Mouse (Mus musculus) midbrain, embryonic 10.5 days (tissue): ENCODE data around the gene P3h3. TPM values are rescaled to one million over a fixed set of nuclear protein-coding genes. Genes with fewer than 3 reads are reported as not detected.

Experiments
- DNase-seq: peaks from one replicate; pipeline ENCODE4 v3.0.0-alpha.2; 2017; ENCODE audit warnings: low spot score
- H3K27ac ChIP-seq: fragments of 300-500 bp; sonication (generic); replicated peaks from 2 replicates; pipeline ENCODE4 v1.5.1; 2016; ENCODE audit warnings: mild to moderate bottlenecking
- H3K27me3 ChIP-seq: fragments of 300-500 bp; sonication (generic); 2 replicates; pipeline ENCODE4 v1.6.1; 2016; ENCODE audit warnings: low read depth, mild to moderate bottlenecking; ENCODE audit not compliant: poor library complexity, severe bottlenecking
- H3K36me3 ChIP-seq: fragments of 300-500 bp; sonication (generic); 2 replicates; pipeline ENCODE4 v1.6.1; 2016; ENCODE audit warnings: mild to moderate bottlenecking, moderate library complexity
- H3K4me1 ChIP-seq: fragments of 300-500 bp; sonication (generic); 2 replicates; pipeline ENCODE4 v1.6.1; 2016
- H3K4me3 ChIP-seq: fragments of 300-500 bp; sonication (generic); 2 replicates; pipeline ENCODE4 v1.5.1; 2016; ENCODE audit warnings: mild to moderate bottlenecking, moderate library complexity
- H3K9me3 ChIP-seq: fragments of 300-500 bp; sonication (generic); replicated peaks from 2 replicates; pipeline ENCODE4 v1.6.1; 2016; ENCODE audit warnings: mild to moderate bottlenecking
- WGBS: fragments of 180-500 bp; shearing (Covaris S2); methylation state at CpG from one replicate; pipeline ENCODE4 v1.1.7; 2016; 5-methylcytosine and 5-hydroxymethylcytosine counted together
- polyA plus RNA-seq: library from polyadenylated mRNA; unstranded; fragments of >200 nt; fragmentation: Nextera tagmentation; extraction: Ambion mirVana; gene quantifications from 2 replicates; pipeline ENCODE4 v1.2.1, GENCODE M21; 2016

P3h3 gene
- polyA plus RNA-seq, 1 experiment from 2014 or later, result 8.3 TPM

DNA sequence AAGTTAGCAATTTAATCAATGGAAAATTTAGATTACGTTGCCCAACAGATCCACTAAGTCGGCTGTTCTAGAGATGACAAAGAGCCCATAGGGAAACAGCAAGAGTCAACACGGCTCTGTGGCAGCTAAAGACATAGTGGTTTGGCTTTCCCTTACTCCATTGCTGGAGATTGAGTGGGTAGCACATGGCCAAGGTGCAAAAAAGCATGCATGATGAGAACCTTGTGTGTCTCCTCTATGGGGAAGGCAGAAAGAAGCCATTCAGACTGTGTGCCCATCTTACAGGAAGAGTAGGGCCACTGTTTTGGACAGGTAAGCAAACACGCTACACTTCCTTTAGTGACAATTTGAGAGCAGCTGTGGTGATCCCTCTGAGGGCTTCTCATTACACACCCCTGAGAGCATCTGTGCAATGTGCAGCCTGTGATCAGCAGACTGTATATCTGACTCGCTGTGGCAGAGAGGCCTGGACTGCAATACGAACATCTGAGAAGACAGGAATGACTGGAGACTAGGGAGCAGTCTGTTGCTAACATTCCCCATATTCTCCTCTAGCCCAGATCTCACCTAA is 31.1 kb upstream of the P3h3 start:
- H3K36me3 ChIP-seq, result no peaks in the 10 kb centered on the region
- H3K4me3 ChIP-seq, result no peak overlapping the region
- H3K4me1 ChIP-seq, result 0 out of 2 replicates have a peak, but pooled peaks cover 4% of the 10 kb centered on the region
- no peak for DNase-seq
- 94% methylated on average over 6 of the region's 6 CpGs for WGBS
- no peak overlapping the region for H3K27ac ChIP-seq
- H3K9me3 ChIP-seq, result no peaks in the 10 kb centered on the region
- no peaks in the 10 kb centered on the region for H3K27me3 ChIP-seq

DNA sequence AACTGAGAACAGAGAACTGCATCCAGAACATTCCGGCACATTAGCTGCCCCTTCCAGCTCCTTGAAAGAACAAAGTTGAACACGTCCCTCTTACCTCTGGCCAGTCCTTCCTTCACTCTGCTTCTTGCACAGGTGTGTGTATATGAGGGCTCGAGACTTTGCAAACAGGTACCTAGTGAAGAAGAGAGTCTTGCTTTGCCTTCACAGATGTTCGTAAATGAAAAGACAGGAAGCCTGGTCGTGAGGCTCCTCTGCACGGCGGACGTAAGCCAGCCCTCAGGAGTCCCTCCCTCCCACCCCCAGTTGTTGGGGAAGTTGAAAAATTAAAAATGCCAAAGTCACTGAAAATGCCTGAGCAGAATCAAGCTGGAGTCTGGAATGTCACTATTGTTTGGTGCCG is 30.4 kb upstream of the P3h3 start, which contains the start of gene Cd4:
TSS of gene Cd4 (minus strand) at position 236 of the 400 bp plus-strand sequence.
- Histone ChIP-seq H3K36me3 (no peaks in the 10 kb centered on the region), H3K27me3 (no peaks in the 10 kb centered on the region), H3K27ac (no peak within 1 kb of the TSS), H3K9me3 (no peaks in the 10 kb centered on the region), H3K4me1 (0 out of 2 replicates have a peak, but pooled peaks cover 4% of the 10 kb centered on the region), H3K4me3 (no peak within 1 kb of the TSS)
- WGBS, result 89% methylated on average over 9 of the region's 9 CpGs
- DNase-seq, result no peak

DNA sequence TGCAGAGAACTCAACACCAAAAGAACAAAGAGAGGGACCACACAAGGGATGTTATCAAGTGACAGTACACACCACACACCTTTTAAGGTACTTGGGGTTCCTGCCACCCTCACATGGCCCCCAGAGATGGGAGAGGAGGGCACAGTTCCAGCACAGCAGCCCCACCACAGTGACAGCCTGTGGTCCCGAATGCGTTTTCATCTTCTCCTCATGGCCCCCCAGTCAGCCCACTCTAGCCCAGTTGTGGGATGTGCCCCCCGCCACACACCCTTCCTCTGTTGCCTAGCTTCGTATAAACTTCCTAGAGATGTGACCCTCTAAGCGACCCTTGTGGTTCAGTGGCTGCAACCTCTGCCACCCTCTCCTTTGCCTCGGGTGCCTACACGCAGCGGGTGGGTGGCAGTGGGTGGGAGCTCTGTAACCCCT is 28.4 kb upstream of the P3h3 start:
- Histone ChIP-seq H3K4me1 (0 out of 2 replicates have a peak, but pooled peaks cover 4% of the 10 kb centered on the region), H3K4me3 (no peak overlapping the region), H3K27me3 (no peaks in the 10 kb centered on the region), H3K9me3 (no peaks in the 10 kb centered on the region), H3K27ac (no peak overlapping the region), H3K36me3 (no peaks in the 10 kb centered on the region)
- 90% methylated on average over 8 of the region's 8 CpGs for WGBS
- DNase-seq, result no peak

DNA sequence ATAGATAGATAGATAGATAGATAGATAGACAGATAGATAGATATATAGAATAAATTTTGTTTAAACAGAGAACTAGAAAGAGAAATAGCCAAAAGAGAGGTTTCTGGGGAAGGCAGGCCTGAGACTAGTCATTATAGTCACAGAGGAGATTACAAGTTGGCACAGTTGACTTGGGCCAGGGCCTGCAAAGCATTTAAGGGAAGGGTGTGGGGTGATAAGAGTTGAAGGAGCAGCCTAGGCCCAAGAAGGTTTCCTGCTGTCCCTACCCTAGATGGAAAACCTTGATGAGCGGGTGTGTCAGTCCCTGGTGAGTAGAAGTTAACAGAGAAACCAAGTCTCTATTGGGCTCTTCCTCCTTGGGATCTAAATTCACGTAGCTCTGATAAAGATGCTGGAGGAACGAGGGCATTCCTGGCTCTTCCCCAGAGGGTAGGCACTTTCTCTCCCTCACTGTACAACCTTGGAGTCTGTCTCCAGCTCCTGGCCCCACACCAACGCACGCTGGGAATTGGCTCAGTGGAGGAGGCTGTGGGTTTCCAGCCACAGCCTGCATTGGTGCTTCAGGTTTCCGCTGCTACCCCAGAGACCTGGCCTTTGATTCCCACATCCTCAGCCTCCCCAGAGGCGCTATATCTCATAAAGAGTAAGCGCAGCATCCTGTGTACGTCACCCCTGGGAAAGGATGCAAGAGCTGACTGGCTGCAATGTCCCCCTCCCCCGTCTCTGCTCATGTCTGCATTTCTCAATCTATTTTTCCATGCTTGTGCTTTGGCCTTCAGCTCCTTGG is 27.4 kb upstream of the P3h3 start:
- H3K4me1 ChIP-seq, result 0 out of 2 replicates have a peak, but pooled peaks cover 4% of the 10 kb centered on the region
- 0 out of 2 replicates have a peak overlapping the region, but pooled peaks have one; percentile 33 for H3K27ac ChIP-seq
- no peaks in the 10 kb centered on the region for H3K9me3 ChIP-seq
- DNase-seq, result no peak
- no peaks in the 10 kb centered on the region for H3K27me3 ChIP-seq
- WGBS, result 78% methylated on average over 10 of the region's 10 CpGs
- no peaks in the 10 kb centered on the region for H3K36me3 ChIP-seq
- no peak overlapping the region for H3K4me3 ChIP-seq

DNA sequence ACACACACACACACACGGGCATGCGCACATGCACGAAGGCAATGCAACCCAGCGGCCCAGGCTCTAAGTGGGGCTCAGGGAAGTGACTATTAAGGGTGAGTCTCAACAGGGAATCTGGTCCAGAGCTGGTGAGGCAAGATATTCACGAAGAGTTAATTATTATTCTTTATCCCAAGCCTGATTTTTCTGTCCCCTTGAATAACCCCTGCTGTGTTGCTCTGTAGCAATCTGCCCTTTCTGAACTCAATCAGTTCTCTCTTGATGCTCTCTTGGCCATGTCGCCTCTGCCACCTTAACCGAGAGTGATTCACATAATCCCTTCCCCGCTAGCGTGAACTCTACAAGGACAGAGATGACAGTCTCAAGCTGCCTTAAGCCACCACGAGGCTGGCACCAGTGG is 25.8 kb upstream of the P3h3 start:
- WGBS, result 76% methylated on average over 10 of the region's 10 CpGs
- Histone ChIP-seq H3K9me3 (no peaks in the 10 kb centered on the region), H3K4me3 (no peak overlapping the region), H3K27ac (no peak overlapping the region), H3K27me3 (no peaks in the 10 kb centered on the region), H3K4me1 (0 out of 2 replicates have a peak, but pooled peaks cover 4% of the 10 kb centered on the region), H3K36me3 (no peaks in the 10 kb centered on the region)
- DNase-seq, result no peak

DNA sequence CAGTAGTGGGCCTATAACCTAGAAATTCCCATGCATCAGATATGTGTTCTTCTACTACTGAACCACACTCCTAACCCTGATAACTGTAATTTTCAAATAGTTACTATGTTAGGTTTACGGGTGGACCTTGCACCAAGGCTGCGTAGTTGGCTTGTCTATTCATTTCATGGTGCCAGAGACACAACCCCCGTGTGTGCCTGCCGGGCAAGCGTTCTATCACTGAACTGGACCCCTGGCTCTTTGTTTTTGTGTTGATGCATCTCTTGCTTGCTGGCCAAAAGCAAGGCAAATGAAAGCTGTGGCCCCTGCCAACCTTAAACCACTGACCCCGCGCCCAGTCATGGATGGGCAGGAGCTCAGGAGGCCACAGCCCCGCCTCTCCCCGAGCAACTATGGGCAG is 24.3 kb upstream of the P3h3 start:
- Histone ChIP-seq H3K4me3 (no peak overlapping the region), H3K9me3 (no peaks in the 10 kb centered on the region)

DNA sequence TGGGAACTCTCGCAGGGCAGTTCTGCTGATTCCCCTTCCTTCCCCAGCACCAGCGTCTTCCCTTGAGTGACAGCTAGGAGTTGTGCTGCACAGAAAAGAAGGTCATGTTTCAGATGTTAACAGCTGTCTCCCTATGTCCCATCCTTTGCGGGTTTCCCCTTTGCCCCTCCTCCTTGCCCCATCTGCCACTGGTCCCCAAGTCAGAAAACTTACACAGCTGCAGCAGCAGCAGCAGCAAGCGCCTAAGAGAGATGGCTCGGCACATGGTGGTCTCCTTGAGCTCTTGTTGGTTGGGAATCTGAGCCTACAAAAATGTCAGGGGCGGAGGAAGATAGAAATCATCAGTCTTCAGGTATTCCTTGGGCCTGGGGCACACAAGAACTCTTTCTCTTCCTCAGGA is 21.8 kb upstream of the P3h3 start:
- no peaks in the 10 kb centered on the region for H3K4me1 ChIP-seq
- no peaks in the 10 kb centered on the region for H3K27me3 ChIP-seq
- H3K9me3 ChIP-seq, result no peaks in the 10 kb centered on the region
- no peaks in the 10 kb centered on the region for H3K36me3 ChIP-seq
- no peak for DNase-seq
- H3K4me3 ChIP-seq, result no peak overlapping the region
- no peak overlapping the region for H3K27ac ChIP-seq
- 65% methylated on average over 6 of the region's 6 CpGs for WGBS

More for the DNA sequence above, 24.3 kb upstream of the P3h3 start:
- Histone ChIP-seq H3K36me3 (no peaks in the 10 kb centered on the region), H3K27ac (no peak overlapping the region), H3K4me1 (0 out of 2 replicates have a peak, but pooled peaks cover 4% of the 10 kb centered on the region), H3K27me3 (no peaks in the 10 kb centered on the region)
- DNase-seq, result no peak
- 95% methylated on average over 9 of the region's 9 CpGs for WGBS

DNA sequence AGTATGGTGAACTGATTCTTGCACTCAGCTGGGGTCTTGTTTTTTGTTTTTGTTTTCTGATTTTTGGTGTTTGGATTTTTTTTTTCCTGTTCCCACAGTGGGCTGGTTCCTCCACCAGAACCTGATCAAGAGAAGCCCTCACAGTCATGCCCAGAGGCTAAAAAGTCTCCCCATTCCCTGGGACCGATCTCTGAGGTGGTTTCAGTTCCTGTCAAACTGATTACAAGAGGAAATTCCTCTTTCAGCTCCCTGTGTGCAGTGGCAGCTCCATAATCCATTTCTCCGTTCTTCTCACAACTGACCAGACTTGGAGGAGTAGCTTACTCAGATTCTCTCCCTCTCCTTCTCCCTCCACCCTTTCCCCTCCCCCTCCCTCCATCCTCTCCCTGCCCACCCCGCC is 16.8 kb upstream of the P3h3 start:
- Histone ChIP-seq H3K4me3 (no peak overlapping the region), H3K27ac (no peak overlapping the region), H3K9me3 (no peaks in the 10 kb centered on the region), H3K4me1 (peaks cover 1% of the 10 kb centered on the region; the same call in 1 of the 2 replicates), H3K36me3 (no peaks in the 10 kb centered on the region), H3K27me3 (no peaks in the 10 kb centered on the region)
- WGBS, result 48% methylated on average over 3 of the region's 3 CpGs
- DNase-seq, result no peak

DNA sequence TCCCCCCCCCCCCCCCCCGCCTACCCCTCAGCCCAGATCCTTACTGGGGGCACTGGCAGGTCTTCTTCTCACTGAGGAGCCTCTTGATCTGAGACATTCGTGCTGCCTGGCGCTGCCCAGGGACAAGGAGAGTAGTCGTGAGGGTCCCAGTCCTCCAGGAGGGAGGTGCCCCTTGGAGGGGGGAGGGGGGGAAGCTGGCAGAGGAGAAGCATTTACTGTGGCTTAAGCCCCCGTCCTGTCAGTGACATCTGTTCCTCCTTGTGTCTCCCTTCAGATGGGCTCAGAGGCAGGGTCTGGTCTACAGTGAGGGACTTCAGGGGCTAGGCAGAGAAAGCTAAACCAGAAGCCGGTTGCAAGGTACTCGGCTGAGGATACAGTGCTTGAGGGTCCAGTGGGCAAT is 9.0 kb upstream of the P3h3 start:
- WGBS, result 59% methylated on average over 6 of the region's 7 CpGs
- Histone ChIP-seq H3K9me3 (no peaks in the 10 kb centered on the region), H3K4me1 (peaks cover 53% of the 10 kb centered on the region), H3K4me3 (no peak overlapping the region), H3K27me3 (peaks cover 51% of the 10 kb centered on the region), H3K36me3 (no peaks in the 10 kb centered on the region), H3K27ac (peak overlapping the region; percentile 65)
- DNase-seq, result no peak

DNA sequence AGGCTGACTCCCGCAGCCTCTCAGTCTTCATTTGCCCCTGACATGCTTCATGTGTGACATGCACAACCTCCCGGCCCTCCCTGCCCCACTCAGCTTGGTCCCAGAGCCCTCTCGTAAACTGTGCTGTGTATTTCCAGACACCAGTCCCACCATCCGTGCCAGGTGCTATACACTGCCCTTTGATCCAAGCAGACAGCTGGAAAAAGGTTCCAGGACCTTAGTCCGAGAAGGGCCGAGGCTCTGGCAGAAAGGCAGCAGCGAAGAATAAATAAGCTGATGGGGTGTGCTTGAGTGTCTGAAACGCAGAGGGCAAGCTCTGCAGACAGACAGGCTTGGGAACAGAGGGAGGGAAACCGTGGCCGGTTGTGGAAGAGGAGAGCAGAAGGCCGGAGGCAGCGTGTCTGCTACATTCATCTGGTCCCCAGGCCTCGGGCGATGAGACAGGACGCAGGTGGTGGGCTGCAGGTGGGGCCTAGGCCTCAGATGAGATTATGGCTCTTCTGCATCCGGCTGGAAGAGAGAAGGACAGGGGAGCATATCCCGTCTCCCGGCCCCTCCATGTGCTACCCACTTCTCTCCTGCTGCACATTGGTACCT is 8.3 kb upstream of the P3h3 start:
- DNase-seq, result no peak
- 62% methylated on average over 18 of the region's 18 CpGs for WGBS
- Histone ChIP-seq H3K27ac (peak overlapping the region; percentile 65), H3K27me3 (peaks cover 58% of the 10 kb centered on the region), H3K4me3 (no peak overlapping the region), H3K36me3 (0 out of 2 replicates have a peak, but pooled peaks cover 2% of the 10 kb centered on the region), H3K9me3 (no peaks in the 10 kb centered on the region), H3K4me1 (peaks cover 60% of the 10 kb centered on the region)

DNA sequence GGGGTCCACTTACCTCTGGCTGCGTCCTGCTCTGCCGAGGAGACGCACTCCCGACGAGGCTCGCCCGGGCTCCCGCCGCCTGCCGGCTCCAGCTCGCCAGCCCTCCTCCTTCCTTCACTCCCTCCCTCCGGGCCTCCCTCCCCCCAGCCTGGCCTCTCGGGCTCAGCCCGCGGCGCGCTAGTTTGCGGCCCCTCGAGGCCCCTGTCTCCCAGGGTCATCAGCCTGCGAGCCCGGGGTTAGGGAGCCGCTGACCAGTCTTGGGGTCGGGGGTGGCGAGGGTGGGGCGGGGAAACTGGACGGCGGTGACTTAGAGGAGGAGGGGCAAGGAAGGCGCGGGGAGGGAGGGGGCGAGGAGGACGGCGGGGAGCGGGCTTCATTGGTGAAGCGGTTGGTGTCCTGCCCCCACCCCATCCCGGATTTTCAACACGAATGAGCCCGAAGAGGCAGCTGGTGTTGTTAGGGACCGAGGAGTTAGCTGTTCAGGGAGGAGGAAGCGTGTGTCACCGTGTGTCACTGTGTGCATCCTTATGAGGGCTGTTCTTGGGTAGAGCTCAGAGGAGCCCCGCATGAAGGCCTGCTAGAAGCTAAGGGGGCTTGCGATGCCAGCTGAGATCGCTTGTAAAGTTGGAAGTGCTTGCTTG is 6.2 kb upstream of the P3h3 start, which contains the start of gene Gpr162:
TSS of gene Gpr162 (minus strand) at position 326 of the 641 bp plus-strand sequence.
- Histone ChIP-seq H3K27ac (peak within 1 kb of the TSS; percentile 94), H3K36me3 (0 out of 2 replicates have a peak, but pooled peaks cover 5% of the 10 kb centered on the region), H3K4me3 (peak within 1 kb of the TSS; percentile 72), H3K9me3 (no peaks in the 10 kb centered on the region), H3K4me1 (peaks cover 76% of the 10 kb centered on the region), H3K27me3 (peaks cover 71% of the 10 kb centered on the region)
- peak; percentile 83 for DNase-seq
- under 1% methylated on average over 40 of the region's 43 CpGs for WGBS

DNA sequence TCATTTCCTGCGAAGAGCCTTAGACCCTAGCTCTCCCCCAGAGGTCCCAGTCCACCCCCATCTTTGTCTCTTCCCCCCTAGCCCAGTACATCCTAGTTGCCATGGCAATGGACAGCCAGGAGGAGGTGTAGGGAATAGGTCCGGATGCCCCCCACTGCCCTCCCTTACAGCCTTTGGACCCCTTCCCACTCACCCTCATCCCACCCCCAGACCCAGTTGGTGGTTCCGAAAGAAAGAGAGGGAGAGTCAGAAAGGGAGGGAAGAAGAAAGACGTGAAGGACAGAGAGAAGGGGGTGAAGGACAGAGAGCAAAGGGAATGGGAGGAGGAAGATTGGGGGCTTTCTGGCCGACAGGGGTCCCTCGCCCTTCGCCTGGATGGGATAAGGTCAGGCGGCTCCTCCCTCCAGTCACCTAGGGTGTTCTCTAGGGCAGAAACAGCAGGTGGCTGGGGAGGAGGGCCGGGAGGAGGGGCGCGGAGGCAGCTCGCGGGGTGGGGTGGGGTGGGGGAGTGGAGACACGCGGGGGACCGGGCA is 5.6 kb upstream of the P3h3 start:
- peaks cover 82% of the 10 kb centered on the region for H3K4me1 ChIP-seq
- peak; percentile 50 for DNase-seq
- peaks cover 77% of the 10 kb centered on the region for H3K27me3 ChIP-seq
- peak overlapping the region; percentile 94 for H3K27ac ChIP-seq
- WGBS, result under 1% methylated on average over 16 of the region's 16 CpGs
- H3K36me3 ChIP-seq, result 0 out of 2 replicates have a peak, but pooled peaks cover 5% of the 10 kb centered on the region
- H3K9me3 ChIP-seq, result no peaks in the 10 kb centered on the region
- peak overlapping the region; percentile 72 for H3K4me3 ChIP-seq
